Mouse (Mus musculus) midbrain, postnatal 0 days (tissue): ENCODE measurements around the gene Fam171a2. TPM values are rescaled to one million over a fixed set of nuclear protein-coding genes. Genes with fewer than 3 reads are reported as not detected.

Experiments used
- ATAC-seq: fragments of 200-750 bp; cut with Nextera tagmentation; 2 replicates; pipeline ENCODE4 v1.8.0; 2017; ENCODE audit warnings: moderate number of reproducible peaks, mild to moderate bottlenecking, moderate TSS enrichment, moderate library complexity; ENCODE audit not compliant: low FRiP score
- DNase-seq: peaks from one replicate; pipeline ENCODE4 v3.0.0-alpha.2; 2015; ENCODE audit warnings: low spot score
- H3K27ac ChIP-seq: fragments of 300-500 bp; sonication (generic); 2 replicates; pipeline ENCODE4 v1.5.1; 2014; ENCODE audit warnings: low read depth, mild to moderate bottlenecking, low read length, mixed read lengths
- H3K27me3 ChIP-seq: fragments of 300-500 bp; sonication (generic); 2 replicates; pipeline ENCODE4 v1.6.1; 2014; ENCODE audit warnings: low read length, control low read depth, mixed read lengths; ENCODE audit not compliant: insufficient read depth
- H3K36me3 ChIP-seq: fragments of 300-500 bp; sonication (generic); 2 replicates; pipeline ENCODE4 v1.6.1; 2014; ENCODE audit warnings: low read length, control low read depth, mixed read lengths; ENCODE audit not compliant: insufficient read depth
- H3K4me1 ChIP-seq: fragments of 300-500 bp; sonication (generic); 2 replicates; pipeline ENCODE4 v1.6.1; 2014; ENCODE audit warnings: mild to moderate bottlenecking, control low read depth, antibody characterized with exemption, low read length, mixed read lengths; ENCODE audit not compliant: insufficient read depth
- H3K4me2 ChIP-seq: fragments of 300-500 bp; sonication (generic); 2 replicates; pipeline ENCODE4 v1.6.1; 2014; ENCODE audit warnings: low read depth, mild to moderate bottlenecking, low read length, mixed read lengths; ENCODE audit not compliant: poor library complexity, severe bottlenecking
- H3K4me3 ChIP-seq: fragments of 300-500 bp; sonication (generic); 2 replicates; pipeline ENCODE4 v1.5.1; 2014; ENCODE audit warnings: low read depth, mild to moderate bottlenecking, low read length, moderate library complexity
- H3K9ac ChIP-seq: fragments of 300-500 bp; sonication (generic); replicated peaks from 2 replicates; pipeline ENCODE4 v1.6.1; 2014; ENCODE audit warnings: mild to moderate bottlenecking, low read length, moderate library complexity, mixed read lengths; ENCODE audit not compliant: poor library complexity, severe bottlenecking
- H3K9me3 ChIP-seq: fragments of 300-500 bp; sonication (generic); 2 replicates; pipeline ENCODE4 v1.6.1; 2016; ENCODE audit warnings: low read length, control low read depth
- CTCF ChIP-seq: IDR thresholded peaks from 2 replicates; pipeline ENCODE4 v1.5.1; 2016; ENCODE audit warnings: antibody characterized with exemption, mild to moderate bottlenecking
- WGBS: fragments of 180-500 bp; shearing (Covaris S2); extraction: QIAGEN DNeasy Blood & Tissue Kit; methylation state at CpG from one replicate; pipeline ENCODE4 v1.1.7; 2014; 5-methylcytosine and 5-hydroxymethylcytosine counted together
- polyA plus RNA-seq: library from polyadenylated mRNA; unstranded; fragments of >200 nt; fragmentation: Nextera tagmentation; extraction: Ambion mirVana; gene quantifications from 2 replicates; pipeline ENCODE4 v1.2.1, GENCODE M21; 2015
- total RNA-seq: library from RNA; depleted of rRNA; stranded (reverse); fragments of >200 nt; gene quantifications from 2 replicates; pipeline ENCODE4 v1.2.3, GENCODE M21; 2014

Gene Fam171a2
- total and polyA plus RNA-seq, 2 experiments from 2014 or later: 25.4 to 605 TPM

DNA sequence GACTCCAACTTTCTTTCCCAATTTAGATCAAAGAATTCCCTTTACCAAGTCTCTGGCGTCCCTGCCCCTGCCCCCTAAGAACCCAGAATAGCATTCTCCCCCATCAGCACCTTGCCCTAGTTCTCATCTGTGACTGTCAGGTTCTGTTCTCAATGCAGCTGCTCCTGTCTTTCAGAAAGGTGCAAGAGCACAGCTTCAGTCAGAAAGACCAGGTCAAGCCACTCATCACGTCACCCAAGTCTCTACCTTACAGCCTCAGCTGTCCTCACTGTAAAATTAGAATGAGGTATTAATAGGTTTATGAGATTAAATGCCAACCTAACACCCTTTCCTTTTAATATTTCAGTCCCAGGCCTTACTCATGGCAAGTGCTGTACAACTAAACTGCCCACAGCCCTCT, 45.8 kb upstream of the Fam171a2 start:
- no peak for DNase-seq
- 75% methylated on average over 2 of the region's 2 CpGs for WGBS
- H3K27ac ChIP-seq: no peak overlapping the region
- H3K27me3 ChIP-seq: no peaks in the 10 kb centered on the region
- H3K9me3 ChIP-seq: no peaks in the 10 kb centered on the region
- H3K4me3 ChIP-seq: no peak overlapping the region
- no peak overlapping the region for H3K4me2 ChIP-seq
- H3K4me1 ChIP-seq: no peaks in the 10 kb centered on the region
- no peak for TF ChIP-seq CTCF
- peaks cover 12% of the 10 kb centered on the region; the same call in 1 of the 2 replicates for H3K36me3 ChIP-seq
- H3K9ac ChIP-seq: no peak overlapping the region
- no peak for ATAC-seq

DNA sequence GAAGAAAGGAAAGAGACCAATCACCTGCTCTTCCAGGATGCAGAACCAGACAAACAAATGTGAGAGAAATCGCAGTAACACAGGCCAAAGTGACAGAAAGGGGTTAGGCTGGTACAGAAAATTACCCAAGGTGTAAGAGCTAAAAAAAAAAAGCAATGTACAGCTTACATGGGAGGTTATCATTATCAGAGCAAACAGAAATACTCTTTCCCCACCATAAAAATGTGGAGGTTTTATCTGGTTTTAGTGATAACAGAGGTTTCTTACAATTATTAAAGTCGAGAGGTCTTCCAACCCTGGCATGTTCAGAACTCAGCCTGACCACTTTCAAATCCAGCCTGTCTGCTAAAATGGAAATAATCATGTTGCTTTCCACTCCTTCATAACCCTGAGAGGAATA, 40.4 kb upstream of the Fam171a2 start:
- Histone ChIP-seq H3K4me1 (no peaks in the 10 kb centered on the region), H3K36me3 (peaks cover 20% of the 10 kb centered on the region), H3K4me2 (no peak overlapping the region), H3K9me3 (no peaks in the 10 kb centered on the region), H3K27me3 (no peaks in the 10 kb centered on the region), H3K27ac (no peak overlapping the region), H3K9ac (no peak overlapping the region), H3K4me3 (no peak overlapping the region)
- DNase-seq: no peak
- TF ChIP-seq CTCF: no peak
- ATAC-seq: no peak
- 92% methylated on average over 2 of the region's 2 CpGs for WGBS

DNA sequence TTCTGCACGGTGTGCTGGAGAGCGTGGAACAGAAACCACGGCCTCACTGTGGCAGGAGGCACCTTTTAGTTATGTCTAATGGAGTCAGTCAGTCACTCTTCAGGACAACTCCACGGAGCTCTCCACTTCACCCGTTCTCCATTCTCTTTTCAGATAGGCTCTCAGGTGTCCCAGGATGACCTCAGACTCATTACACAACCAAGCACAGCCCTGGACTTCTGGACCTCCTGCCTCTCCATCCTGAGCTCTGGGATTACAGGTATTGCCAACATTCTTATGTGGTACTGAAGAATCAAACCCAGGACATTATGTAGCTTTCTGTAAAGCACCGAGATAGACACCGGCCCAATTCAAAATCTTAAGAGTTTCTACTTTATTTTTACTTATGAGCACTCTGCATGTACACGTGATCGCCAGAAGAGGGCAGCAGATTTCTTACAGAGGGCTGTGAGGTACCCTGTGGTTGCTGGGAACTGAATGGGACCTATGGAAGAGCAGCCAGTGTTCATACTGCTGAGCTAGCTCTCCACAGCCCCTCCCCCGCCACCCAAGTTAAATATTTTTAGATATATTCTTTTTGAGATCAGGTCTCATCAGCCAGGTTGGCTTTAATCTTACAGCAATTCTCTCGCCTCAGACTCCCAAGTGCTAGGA, 39.4 kb upstream of the Fam171a2 start:
- TF ChIP-seq CTCF: peak; percentile 82
- no peaks in the 10 kb centered on the region for H3K4me1 ChIP-seq
- 71% methylated on average over 11 of the region's 11 CpGs for whole genome bisulfite sequencing

DNA sequence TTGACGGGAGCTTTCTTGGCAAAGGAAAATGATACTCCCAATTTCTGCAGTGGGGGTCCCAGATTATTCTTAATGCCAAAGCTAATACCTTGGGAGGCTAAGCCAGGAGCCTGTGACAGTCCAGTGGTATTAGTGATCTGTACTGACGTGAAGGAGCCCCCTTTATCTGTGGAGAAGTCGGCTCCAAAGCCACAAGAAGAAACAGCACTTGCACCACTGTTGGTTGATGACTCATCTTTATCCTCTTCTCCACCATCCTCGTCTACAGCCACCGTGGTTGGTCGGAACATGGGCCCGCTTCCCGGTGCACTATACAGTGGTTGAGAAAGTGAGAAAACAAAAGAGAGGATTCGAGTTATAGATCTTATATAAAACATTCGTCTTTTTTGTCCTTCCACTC, 34.3 kb upstream of the Fam171a2 start:
- no peak overlapping the region for H3K27ac ChIP-seq
- H3K36me3 ChIP-seq: peaks cover 61% of the 10 kb centered on the region
- no peak for TF ChIP-seq CTCF
- H3K9ac ChIP-seq: no peak overlapping the region
- ATAC-seq (no peak), DNase-seq (no peak)
- H3K27me3 ChIP-seq: no peaks in the 10 kb centered on the region
- no peak overlapping the region for H3K4me3 ChIP-seq
- 92% methylated on average over 10 of the region's 10 CpGs for WGBS
- no peaks in the 10 kb centered on the region for H3K4me1 ChIP-seq
- H3K9me3 ChIP-seq: no peaks in the 10 kb centered on the region
- no peak overlapping the region for H3K4me2 ChIP-seq

More for the DNA sequence above, 39.4 kb upstream of the Fam171a2 start:
- DNase-seq (peak; percentile 87), ATAC-seq (no peak)
- peaks cover 20% of the 10 kb centered on the region for H3K36me3 ChIP-seq
- H3K27ac ChIP-seq: no peak overlapping the region
- no peak overlapping the region for H3K4me3 ChIP-seq
- no peaks in the 10 kb centered on the region for H3K27me3 ChIP-seq
- no peaks in the 10 kb centered on the region for H3K9me3 ChIP-seq
- no peak overlapping the region for H3K4me2 ChIP-seq
- no peak overlapping the region for H3K9ac ChIP-seq

DNA sequence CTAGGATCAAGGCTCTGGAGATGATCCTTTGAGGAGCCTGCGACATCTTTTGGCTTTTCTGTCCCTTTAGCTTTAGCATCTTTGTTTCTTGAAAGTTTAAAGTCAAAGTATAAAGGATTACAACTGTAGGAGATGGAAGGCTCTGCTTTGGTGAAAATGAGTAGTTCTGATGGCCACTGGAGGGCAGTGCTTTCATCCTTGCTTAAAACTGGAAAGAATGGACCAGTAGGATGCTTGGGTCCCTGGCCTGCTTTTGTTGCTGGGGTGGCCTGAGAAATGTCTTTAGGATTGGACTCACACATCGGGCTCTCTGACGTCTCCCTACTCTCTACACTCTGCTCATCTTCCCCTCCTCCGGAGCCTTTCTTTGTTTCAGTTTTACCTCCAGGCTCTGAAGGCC, 33.4 kb upstream of the Fam171a2 start:
- H3K27me3 ChIP-seq: no peaks in the 10 kb centered on the region
- ATAC-seq: no peak
- H3K9ac ChIP-seq: no peak overlapping the region
- no peaks in the 10 kb centered on the region for H3K4me1 ChIP-seq
- peaks cover 54% of the 10 kb centered on the region for H3K36me3 ChIP-seq
- no peak overlapping the region for H3K4me3 ChIP-seq
- H3K9me3 ChIP-seq: no peaks in the 10 kb centered on the region
- WGBS: 64% methylated on average over 4 of the region's 4 CpGs
- no peak for DNase-seq
- peak; percentile 61 for TF ChIP-seq CTCF
- H3K27ac ChIP-seq: no peak overlapping the region
- no peak overlapping the region for H3K4me2 ChIP-seq

DNA sequence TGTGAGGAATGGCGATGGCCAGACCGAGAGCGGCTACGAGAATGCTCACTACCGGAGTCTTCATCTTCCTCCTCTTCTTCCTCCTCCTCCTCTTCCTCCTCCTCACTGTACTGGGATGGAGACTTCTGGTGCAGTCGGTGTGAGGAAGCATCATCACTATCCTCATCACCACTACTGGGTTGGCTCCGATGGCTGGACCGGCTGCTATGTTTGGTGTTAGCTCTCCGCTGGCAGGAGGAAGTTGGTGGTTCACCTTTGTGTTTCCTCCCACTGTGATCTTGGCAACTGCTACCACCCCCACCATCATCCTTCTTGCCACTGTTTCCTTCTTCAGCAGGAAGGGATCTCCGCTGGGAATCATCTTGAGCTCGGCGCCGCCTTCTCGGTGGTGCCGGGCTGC, 32.6 kb upstream of the Fam171a2 start:
- 96% methylated on average over 15 of the region's 15 CpGs for WGBS
- no peak overlapping the region for H3K27ac ChIP-seq
- no peak overlapping the region for H3K4me3 ChIP-seq
- ATAC-seq: no peak
- no peak overlapping the region for H3K9ac ChIP-seq
- H3K36me3 ChIP-seq: peaks cover 48% of the 10 kb centered on the region
- no peak for DNase-seq
- no peak overlapping the region for H3K4me2 ChIP-seq
- TF ChIP-seq CTCF: no peak
- no peaks in the 10 kb centered on the region for H3K9me3 ChIP-seq
- no peaks in the 10 kb centered on the region for H3K27me3 ChIP-seq
- no peaks in the 10 kb centered on the region for H3K4me1 ChIP-seq
